Mouse (Mus musculus) midbrain, postnatal 0 days (tissue): ENCODE results near the gene Baiap2l1. TPM values are rescaled to one million over a fixed set of nuclear protein-coding genes. Genes with fewer than 3 reads are reported as not detected.
A peak's percentile ranks its signal among the peaks of the same experiment; 100 is the strongest.

Experiments
- ATAC-seq: fragments of 200-750 bp; cut with Nextera tagmentation; 2 replicates; pipeline ENCODE4 v1.8.0; 2017; ENCODE audit warnings: moderate number of reproducible peaks, mild to moderate bottlenecking, moderate TSS enrichment, moderate library complexity; ENCODE audit not compliant: low FRiP score
- DNase-seq: peaks from one replicate; pipeline ENCODE4 v3.0.0-alpha.2; 2015; ENCODE audit warnings: low spot score
- H3K27ac ChIP-seq: fragments of 300-500 bp; sonication (generic); 2 replicates; pipeline ENCODE4 v1.5.1; 2014; ENCODE audit warnings: low read depth, mild to moderate bottlenecking, low read length, mixed read lengths
- H3K27me3 ChIP-seq: fragments of 300-500 bp; sonication (generic); 2 replicates; pipeline ENCODE4 v1.6.1; 2014; ENCODE audit warnings: low read length, control low read depth, mixed read lengths; ENCODE audit not compliant: insufficient read depth
- H3K36me3 ChIP-seq: fragments of 300-500 bp; sonication (generic); 2 replicates; pipeline ENCODE4 v1.6.1; 2014; ENCODE audit warnings: low read length, control low read depth, mixed read lengths; ENCODE audit not compliant: insufficient read depth
- H3K4me1 ChIP-seq: fragments of 300-500 bp; sonication (generic); 2 replicates; pipeline ENCODE4 v1.6.1; 2014; ENCODE audit warnings: mild to moderate bottlenecking, control low read depth, antibody characterized with exemption, low read length, mixed read lengths; ENCODE audit not compliant: insufficient read depth
- H3K4me2 ChIP-seq: fragments of 300-500 bp; sonication (generic); 2 replicates; pipeline ENCODE4 v1.6.1; 2014; ENCODE audit warnings: low read depth, mild to moderate bottlenecking, low read length, mixed read lengths; ENCODE audit not compliant: poor library complexity, severe bottlenecking
- H3K4me3 ChIP-seq: fragments of 300-500 bp; sonication (generic); 2 replicates; pipeline ENCODE4 v1.5.1; 2014; ENCODE audit warnings: low read depth, mild to moderate bottlenecking, low read length, moderate library complexity
- H3K9ac ChIP-seq: fragments of 300-500 bp; sonication (generic); replicated peaks from 2 replicates; pipeline ENCODE4 v1.6.1; 2014; ENCODE audit warnings: mild to moderate bottlenecking, low read length, moderate library complexity, mixed read lengths; ENCODE audit not compliant: poor library complexity, severe bottlenecking
- H3K9me3 ChIP-seq: fragments of 300-500 bp; sonication (generic); 2 replicates; pipeline ENCODE4 v1.6.1; 2016; ENCODE audit warnings: low read length, control low read depth
- CTCF ChIP-seq: IDR thresholded peaks from 2 replicates; pipeline ENCODE4 v1.5.1; 2016; ENCODE audit warnings: antibody characterized with exemption, mild to moderate bottlenecking
- WGBS: fragments of 180-500 bp; shearing (Covaris S2); extraction: QIAGEN DNeasy Blood & Tissue Kit; methylation state at CpG from one replicate; pipeline ENCODE4 v1.1.7; 2014; 5-methylcytosine and 5-hydroxymethylcytosine counted together
- polyA plus RNA-seq: library from polyadenylated mRNA; unstranded; fragments of >200 nt; fragmentation: Nextera tagmentation; extraction: Ambion mirVana; gene quantifications from 2 replicates; pipeline ENCODE4 v1.2.1, GENCODE M21; 2015
- total RNA-seq: library from RNA; depleted of rRNA; stranded (reverse); fragments of >200 nt; gene quantifications from 2 replicates; pipeline ENCODE4 v1.2.3, GENCODE M21; 2014

Baiap2l1 gene
- total and polyA plus RNA-seq, 2 experiments from 2014 or later = 0.44 to 0.80 TPM

DNA sequence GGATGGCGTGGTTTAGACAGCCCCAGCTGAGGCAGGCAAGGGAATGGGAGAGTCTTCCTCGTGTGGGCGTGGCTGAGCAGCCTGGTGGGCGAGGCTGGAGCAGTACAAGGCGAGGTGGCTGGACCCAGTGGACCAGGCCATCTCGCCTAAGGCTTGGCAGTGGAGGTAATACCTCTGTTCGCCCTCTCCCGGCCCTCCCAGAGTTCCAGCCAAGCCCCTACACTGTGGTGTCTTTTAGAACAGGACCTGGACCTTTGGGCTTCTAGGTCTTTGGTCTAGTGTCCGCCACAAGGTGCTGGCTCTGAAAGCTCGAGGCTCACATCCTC lies 643 bp upstream of the Baiap2l1 start:
- Histone ChIP-seq H3K9ac (peak overlapping the region; percentile 42; the same call in 1 of the 2 replicates), H3K4me3 (peak overlapping the region; percentile 53), H3K9me3 (no peaks in the 10 kb centered on the region), H3K36me3 (no peaks in the 10 kb centered on the region), H3K27me3 (peaks cover 24% of the 10 kb centered on the region), H3K4me1 (peaks cover 3% of the 10 kb centered on the region; the same call in 1 of the 2 replicates), H3K4me2 (peak overlapping the region; percentile 100), H3K27ac (no peak overlapping the region)
- no peak for DNase-seq
- WGBS = 8% methylated on average over 10 of the region's 10 CpGs
- no peak for TF ChIP-seq CTCF
- ATAC-seq = no peak; the same call in 1 of the 2 replicates

DNA sequence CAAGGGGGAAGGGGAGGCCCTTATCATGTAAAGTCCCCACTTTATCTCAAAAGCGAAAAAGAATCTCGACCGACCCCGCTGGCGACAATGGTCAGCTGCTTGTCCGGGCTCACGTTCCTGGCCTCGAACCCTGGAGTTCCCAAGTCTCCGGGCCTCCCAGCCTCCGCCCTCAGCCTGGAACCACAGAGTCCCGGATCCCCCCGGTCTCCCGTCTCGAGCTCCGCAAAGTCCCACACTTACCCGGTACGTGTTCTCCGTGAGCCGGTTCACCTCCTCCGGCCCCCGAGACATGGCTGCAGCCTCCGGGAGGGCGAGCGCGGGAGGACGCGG lies 396 bp downstream of the Baiap2l1 start:
- H3K9me3 ChIP-seq = no peaks in the 10 kb centered on the region
- H3K27me3 ChIP-seq = peaks cover 24% of the 10 kb centered on the region
- H3K4me2 ChIP-seq = peak overlapping the region; percentile 100
- no peaks in the 10 kb centered on the region for H3K36me3 ChIP-seq
- no peak overlapping the region for H3K27ac ChIP-seq
- ATAC-seq = no peak
- H3K4me3 ChIP-seq = peak overlapping the region; percentile 53
- DNase-seq = no peak
- peaks cover 3% of the 10 kb centered on the region; the same call in 1 of the 2 replicates for H3K4me1 ChIP-seq
- WGBS = under 1% methylated on average over 27 of the region's 27 CpGs
- no peak for TF ChIP-seq CTCF
- 0 out of 2 replicates have a peak overlapping the region, but pooled peaks have one; percentile 42 for H3K9ac ChIP-seq

DNA sequence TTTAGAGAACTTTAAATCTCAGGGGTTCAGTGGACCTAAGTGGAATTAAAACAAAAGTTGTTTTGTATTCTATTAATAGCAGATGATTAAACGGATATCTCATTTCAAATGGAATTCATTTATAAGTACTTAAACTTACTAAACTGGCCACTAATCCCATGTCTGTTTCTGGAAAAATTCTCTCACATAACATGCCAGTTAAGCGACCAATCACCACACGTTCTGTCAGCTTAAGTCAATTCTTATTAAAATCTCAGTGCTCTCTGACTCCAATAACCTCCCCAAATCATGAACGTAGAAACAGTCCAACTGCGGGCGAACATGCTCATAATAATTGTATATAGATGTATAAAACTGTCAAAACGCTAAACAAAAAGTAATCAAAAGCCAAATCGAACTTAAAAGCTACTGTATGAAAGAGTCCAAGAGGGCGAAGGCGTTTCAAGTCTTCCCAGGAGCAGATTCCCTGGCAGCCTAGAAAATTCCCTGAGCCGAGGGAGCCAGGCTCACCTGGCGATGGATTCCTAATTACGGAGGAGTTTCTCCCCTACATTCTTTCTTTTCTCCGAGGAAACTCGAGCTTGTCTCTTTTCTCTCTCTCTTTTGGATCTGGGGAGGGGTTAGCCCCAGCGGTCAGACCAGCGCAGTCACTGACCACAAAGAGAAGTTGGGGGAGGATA lies 996 bp downstream of the Baiap2l1 start:
- DNase-seq = no peak
- WGBS = 9% methylated on average over 17 of the region's 17 CpGs
- no peak for ATAC-seq

DNA sequence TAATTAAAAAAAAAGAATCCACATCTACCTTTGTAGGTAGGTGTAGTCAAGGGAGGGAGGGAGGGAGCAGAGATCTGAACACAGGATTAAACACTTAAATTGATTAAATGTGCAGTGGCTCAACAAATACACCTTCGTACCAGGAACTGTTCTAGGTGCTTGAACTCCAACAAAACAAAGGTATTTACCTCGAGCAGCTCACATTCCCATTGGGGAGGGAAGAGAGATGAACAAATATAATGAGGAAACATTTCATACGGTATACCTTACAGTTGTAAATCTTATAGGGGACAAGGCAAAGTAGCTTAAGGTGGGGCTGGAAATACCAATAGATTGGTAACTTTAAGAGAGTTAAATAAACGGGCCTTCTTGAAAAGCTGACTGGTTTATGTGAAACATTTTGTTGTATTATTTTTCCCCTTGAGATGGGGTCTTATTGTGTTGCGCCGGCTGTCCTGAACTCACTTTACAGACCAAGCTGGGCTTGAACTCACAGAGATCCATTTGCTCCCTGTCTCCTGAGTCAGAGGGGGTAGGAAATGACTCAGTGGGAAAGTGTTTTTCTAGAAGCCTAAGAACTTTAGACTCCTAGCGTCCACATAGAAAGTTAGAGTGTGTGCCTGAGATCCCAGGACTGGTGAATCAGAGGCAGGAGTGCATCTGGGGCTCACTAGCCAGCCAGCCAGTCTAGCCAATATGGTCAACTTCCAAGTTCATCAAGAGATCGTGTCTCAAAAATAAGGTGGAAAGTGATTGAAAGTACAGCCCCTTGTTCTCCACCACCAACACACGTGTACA lies 5.5 kb downstream of the Baiap2l1 start:
- Histone ChIP-seq H3K36me3 (no peaks in the 10 kb centered on the region), H3K4me2 (no peak overlapping the region), H3K9ac (no peak overlapping the region), H3K4me1 (peaks cover 3% of the 10 kb centered on the region; the same call in 1 of the 2 replicates), H3K4me3 (no peak overlapping the region), H3K27ac (no peak overlapping the region), H3K27me3 (no peaks in the 10 kb centered on the region), H3K9me3 (no peaks in the 10 kb centered on the region)
- ATAC-seq (no peak), DNase-seq (no peak)
- TF ChIP-seq CTCF = no peak
- WGBS = 89% methylated on average over 9 of the region's 9 CpGs

More for the DNA sequence above, 996 bp downstream of the Baiap2l1 start:
- H3K27ac ChIP-seq = no peak overlapping the region
- no peak for TF ChIP-seq CTCF
- peaks cover 3% of the 10 kb centered on the region; the same call in 1 of the 2 replicates for H3K4me1 ChIP-seq
- H3K36me3 ChIP-seq = no peaks in the 10 kb centered on the region
- H3K4me2 ChIP-seq = peak overlapping the region; percentile 100
- no peaks in the 10 kb centered on the region for H3K9me3 ChIP-seq
- no peak overlapping the region for H3K9ac ChIP-seq
- H3K27me3 ChIP-seq = peaks cover 24% of the 10 kb centered on the region
- H3K4me3 ChIP-seq = peak overlapping the region; percentile 53; the same call in 1 of the 2 replicates

DNA sequence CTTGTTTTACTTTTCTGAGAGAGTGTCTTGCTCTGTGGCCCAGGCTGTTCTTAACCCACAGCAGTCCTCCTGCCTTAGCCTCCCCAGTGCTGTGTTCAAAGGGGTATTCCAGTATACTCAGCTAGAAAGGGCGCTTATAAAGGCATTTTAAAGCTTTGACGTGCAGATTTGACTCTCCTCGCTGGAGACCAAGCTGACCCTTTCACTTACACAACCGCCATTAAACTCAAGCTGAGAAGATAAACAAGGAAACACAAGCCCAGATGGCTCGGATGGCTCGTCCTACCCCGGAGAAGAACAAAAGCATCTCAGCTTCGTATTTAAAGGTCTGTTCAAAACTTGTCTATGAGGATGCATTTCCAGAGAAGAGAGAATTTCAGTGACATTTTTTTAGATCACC lies 6.7 kb downstream of the Baiap2l1 start:
- Histone ChIP-seq H3K4me3 (no peak overlapping the region), H3K27ac (no peak overlapping the region), H3K9ac (no peak overlapping the region), H3K27me3 (no peaks in the 10 kb centered on the region), H3K4me2 (no peak overlapping the region), H3K36me3 (no peaks in the 10 kb centered on the region), H3K9me3 (no peaks in the 10 kb centered on the region), H3K4me1 (no peaks in the 10 kb centered on the region)
- no peak for TF ChIP-seq CTCF
- DNase-seq (no peak), ATAC-seq (no peak)
- 23% methylated on average over 8 of the region's 8 CpGs for WGBS

DNA sequence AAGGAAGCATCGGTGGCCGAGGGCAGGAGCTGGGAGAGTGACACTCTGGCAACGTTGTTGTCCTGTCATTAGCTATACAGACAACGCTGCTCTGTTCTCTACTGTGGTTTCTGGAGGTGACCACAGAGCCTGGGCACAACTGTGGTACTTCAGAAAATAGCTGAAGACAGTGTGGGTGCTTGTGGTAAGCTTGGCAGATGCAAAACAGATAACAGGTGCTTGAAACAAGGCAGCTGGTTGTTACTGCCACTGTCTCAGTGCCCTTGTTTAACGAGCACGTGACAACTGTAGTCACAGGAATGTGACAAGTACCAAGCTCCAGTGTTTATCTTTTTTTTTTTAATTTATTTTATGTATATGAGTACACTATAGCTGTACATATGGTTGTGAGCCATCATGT lies 13.3 kb downstream of the Baiap2l1 start:
- ATAC-seq (no peak), DNase-seq (no peak)
- Histone ChIP-seq H3K36me3 (no peaks in the 10 kb centered on the region), H3K27me3 (no peaks in the 10 kb centered on the region), H3K27ac (no peak overlapping the region), H3K4me1 (no peaks in the 10 kb centered on the region), H3K9ac (no peak overlapping the region), H3K9me3 (no peaks in the 10 kb centered on the region), H3K4me3 (no peak overlapping the region), H3K4me2 (no peak overlapping the region)
- no peak for TF ChIP-seq CTCF
- 90% methylated on average over 6 of the region's 6 CpGs for WGBS
